Mouse (Mus musculus) layer of hippocampus, adult 2 months (tissue): ENCODE measurements around the gene Pigu. TPM values are rescaled to one million over a fixed set of nuclear protein-coding genes. Genes with fewer than 3 reads are reported as not detected.

Experiments
- DNase-seq, 2 experiments: peaks; one replicate each; pipeline ENCODE4 v3.0.0; 2022; ENCODE audit warnings: low spot score in 2 of 2
- H3K27ac ChIP-seq: fragments of 200-600 bp; 2 replicates; pipeline ENCODE4 v1.8.1; 2022
- H3K4me3 ChIP-seq: fragments of 200-600 bp; 2 replicates; pipeline ENCODE4 v1.8.1; 2022; ENCODE audit warnings: mild to moderate bottlenecking
- CTCF ChIP-seq: fragments of 200-600 bp; conservative IDR thresholded peaks from 2 replicates; pipeline ENCODE4 v1.8.1; 2022; ENCODE audit warnings: antibody characterized with exemption, mild to moderate bottlenecking, moderate library complexity
- total RNA-seq, 2 experiments: library from RNA; stranded (reverse); gene quantifications; 2 replicates each; pipeline ENCODE4 v1.2.3; 2021

The Pigu gene
- total RNA-seq, 2 experiments from 2014 or later = 26.3 to 26.6 TPM

- H3K27ac ChIP-seq = 0 out of 2 replicates have a peak overlapping the region, but pooled peaks have one; percentile 99
- DNase-seq = no peak
- no peak for TF ChIP-seq CTCF
- H3K4me3 ChIP-seq = peak overlapping the region; percentile 88
Observed at GRCm38 (mm10) chr2:155277721-155278120, 79.5 kb downstream of the Pigu start.

GRCm38 (mm10) chr2:155276621-155277175 is 80.5 kb downstream of the Pigu start:
- peak in 1 of 2 experiments; percentile 46 for DNase-seq
- Histone ChIP-seq H3K27ac (peak overlapping the region; percentile 99), H3K4me3 (peak overlapping the region; percentile 88)
- TF ChIP-seq CTCF = no peak; the same call in 1 of the 2 replicates

- peak; percentile 10; the same call in 1 of the 2 replicates for TF ChIP-seq CTCF
- Histone ChIP-seq H3K4me3 (peak within 1 kb of the TSS; percentile 88), H3K27ac (peak within 1 kb of the TSS; percentile 99)
- peak; percentile 97 to 98 for DNase-seq
Observed at GRCm38 (mm10) chr2:155276195-155276594, 81.0 kb downstream of the Pigu start, which contains the start of gene Map1lc3a. Gene Map1lc3a (plus strand): TSS chr2:155276297.

GRCm38 (mm10) chr2:155273603-155274002 is 83.6 kb downstream of the Pigu start:
- H3K27ac ChIP-seq = no peak overlapping the region
- no peak for TF ChIP-seq CTCF
- no peak overlapping the region for H3K4me3 ChIP-seq
- DNase-seq = no peak

- no peak for TF ChIP-seq CTCF
- Histone ChIP-seq H3K27ac (no peak overlapping the region), H3K4me3 (no peak overlapping the region)
- no peak for DNase-seq
Observed at GRCm38 (mm10) chr2:155272396-155273170, 84.6 kb downstream of the Pigu start.

GRCm38 (mm10) chr2:155271957-155272356 is 85.3 kb downstream of the Pigu start:
- H3K4me3 ChIP-seq = no peak overlapping the region
- no peak overlapping the region for H3K27ac ChIP-seq
- DNase-seq = no peak
- TF ChIP-seq CTCF = peak; percentile 60

GRCm38 (mm10) chr2:155266896-155267295 is 90.3 kb downstream of the Pigu start:
- Histone ChIP-seq H3K27ac (no peak overlapping the region), H3K4me3 (no peak overlapping the region)
- no peak for DNase-seq
- no peak for TF ChIP-seq CTCF

- Histone ChIP-seq H3K4me3 (no peak overlapping the region), H3K27ac (no peak overlapping the region)
- DNase-seq = no peak
- no peak for TF ChIP-seq CTCF
Observed at GRCm38 (mm10) chr2:155265526-155265925, 91.7 kb downstream of the Pigu start.

GRCm38 (mm10) chr2:155249588-155249987 is 107.6 kb downstream of the Pigu start:
- Histone ChIP-seq H3K27ac (no peak overlapping the region), H3K4me3 (no peak overlapping the region)
- no peak for TF ChIP-seq CTCF
- DNase-seq = no peak

GRCm38 (mm10) chr2:155248718-155249117 is 108.5 kb downstream of the Pigu start:
- TF ChIP-seq CTCF = peak; percentile 63
- H3K27ac ChIP-seq = no peak overlapping the region
- DNase-seq = no peak
- no peak overlapping the region for H3K4me3 ChIP-seq

- no peak overlapping the region for H3K27ac ChIP-seq
- TF ChIP-seq CTCF = no peak
- no peak for DNase-seq
- no peak overlapping the region for H3K4me3 ChIP-seq
Observed at GRCm38 (mm10) chr2:155248206-155248605, 109.0 kb downstream of the Pigu start.

GRCm38 (mm10) chr2:155246231-155246630 is 111.0 kb downstream of the Pigu start:
- no peak for DNase-seq
- no peak for TF ChIP-seq CTCF

GRCm38 (mm10) chr2:155242296-155242855 is 114.9 kb downstream of the Pigu start:
- TF ChIP-seq CTCF = no peak
- no peak for DNase-seq
- Histone ChIP-seq H3K4me3 (no peak overlapping the region), H3K27ac (no peak overlapping the region)

More at GRCm38 (mm10) chr2:155246231-155246630, 111.0 kb downstream of the Pigu start:
- Histone ChIP-seq H3K27ac (no peak overlapping the region), H3K4me3 (no peak overlapping the region)
